Mouse (Mus musculus) C2C12 (cell line): ENCODE data around the gene Gm29106. TPM values are rescaled to one million over a fixed set of nuclear protein-coding genes. Genes with fewer than 3 reads are reported as not detected.
"Not testable (repeated sequence)": the region's sequence is repeated elsewhere in the genome, so short reads cannot be mapped to it uniquely, and the experiment has no call there.

ENCODE experiments used
- H3K27me3 ChIP-seq: one replicate; pipeline ENCODE4 v1.6.1; 2011; ENCODE audit not compliant: control insufficient read depth, insufficient read depth, insufficient read length
- H3K36me3 ChIP-seq: one replicate; pipeline ENCODE4 v1.6.1; 2011; ENCODE audit not compliant: control insufficient read depth, insufficient read depth
- H3K4me3 ChIP-seq: one replicate; pipeline ENCODE4 v1.5.1; 2011; ENCODE audit warnings: mild to moderate bottlenecking, control low read depth; ENCODE audit not compliant: poor library complexity, insufficient read depth, severe bottlenecking
- H3K79me2 ChIP-seq: one replicate; pipeline ENCODE4 v1.6.1; 2011; ENCODE audit not compliant: control insufficient read depth, insufficient read depth
- H3K79me3 ChIP-seq: one replicate; pipeline ENCODE4 v1.6.1; 2011; ENCODE audit warnings: low read depth, control low read depth
- H3ac ChIP-seq: one replicate; pipeline ENCODE3; 2011; ENCODE audit warnings: low read depth; ENCODE audit not compliant: control insufficient read depth, insufficient read length
- CEBPB ChIP-seq: IDR thresholded peaks from one replicate; pipeline ENCODE4 v1.6.1; 2011; ENCODE audit warnings: low read depth, mild to moderate bottlenecking, control low read depth, moderate library complexity
- CTCF ChIP-seq: IDR thresholded peaks from one replicate; pipeline ENCODE4 v1.5.1; 2011; ENCODE audit not compliant: control insufficient read depth, insufficient read depth, insufficient read length
- FOSL1 ChIP-seq: IDR thresholded peaks from one replicate; pipeline ENCODE4 v1.8.0; 2011; ENCODE audit warnings: mild to moderate bottlenecking, low read length; ENCODE audit not compliant: poor library complexity, insufficient read depth, severe bottlenecking
- MAX ChIP-seq: IDR thresholded peaks from one replicate; pipeline ENCODE4 v1.6.1; 2011; ENCODE audit warnings: mild to moderate bottlenecking, control low read depth
- MYOD1 ChIP-seq: IDR thresholded peaks from one replicate; pipeline ENCODE4 v1.6.1; 2011; ENCODE audit warnings: low read depth; ENCODE audit not compliant: control insufficient read depth, insufficient read length
- MYOG ChIP-seq: IDR thresholded peaks from one replicate; pipeline ENCODE4 v1.6.1; 2011; ENCODE audit not compliant: control insufficient read depth, insufficient read length; ENCODE audit errors: extremely low read depth
- USF1 ChIP-seq: IDR thresholded peaks from one replicate; pipeline ENCODE4 v1.6.1; 2011; ENCODE audit warnings: low read depth, mild to moderate bottlenecking, control low read depth, moderate library complexity
- long read RNA-seq, 2 experiments: library from polyadenylated mRNA; unstranded; transcript quantifications; one replicate each; pipeline ENCODE4 v2.0.0; 2019 to 2020
- polyA plus RNA-seq: library from polyadenylated mRNA; unstranded; fragments of >200 nt; fragmentation: generic; extraction: Trizol; gene quantifications from one replicate; pipeline ENCODE4 v1.2.1, GENCODE M21; 2012; ENCODE audit warnings: missing spikeins

The Gm29106 gene
- not detected for polyA plus RNA-seq
- long read RNA-seq, experiment 1: 0 reads
- long read RNA-seq, experiment 2: 0 reads

- H3ac ChIP-seq, H3K36me3 ChIP-seq, H3K4me3 ChIP-seq, H3K79me2 ChIP-seq, H3K27me3 ChIP-seq, H3K79me3 ChIP-seq: not testable (repeated sequence)
These were observed at the start of gene Gm29106 for GRCm38 (mm10) chr1:118176242-118176641. Gene Gm29106, plus strand, starts transcription at chr1:118176542.

GRCm38 (mm10) chr1:118228540-118228939 is 52.2 kb downstream of the Gm29106 start:
- Histone ChIP-seq H3K36me3 (no peaks in the 10 kb centered on the region), H3K4me3 (no peak overlapping the region), H3K79me2 (no peaks in the 10 kb centered on the region), H3ac (no peak overlapping the region), H3K79me3 (no peaks in the 10 kb centered on the region), H3K27me3 (no peaks in the 10 kb centered on the region)
- TF ChIP-seq MYOG: no peak
- TF ChIP-seq FOSL1: no peak
- TF ChIP-seq CTCF: no peak
- TF ChIP-seq MAX: no peak
- TF ChIP-seq MYOD1: no peak
- no peak for TF ChIP-seq USF1
- TF ChIP-seq CEBPB: no peak

GRCm38 (mm10) chr1:118236032-118236431 is 59.7 kb downstream of the Gm29106 start:
- Histone ChIP-seq H3K27me3 (no peaks in the 10 kb centered on the region), H3K79me2 (no peaks in the 10 kb centered on the region), H3K4me3 (no peak overlapping the region), H3ac (no peak overlapping the region), H3K79me3 (no peaks in the 10 kb centered on the region), H3K36me3 (no peaks in the 10 kb centered on the region)
- TF ChIP-seq FOSL1 (no peak), USF1 (no peak), CTCF (no peak), MYOD1 (no peak), MYOG (no peak), MAX (no peak), CEBPB (no peak)

Other genes with a start within 250 kb of the Gm29106 start
- gene Gm28168, start 248.5 kb upstream of the Gm29106 start, polyA plus RNA-seq: not detected
- not detected for gene Gm7145, start 210.6 kb upstream of the Gm29106 start, polyA plus RNA-seq
- 135 TPM for gene Tsn, start 135.2 kb downstream of the Gm29106 start, polyA plus RNA-seq
- 36.4 TPM for gene Nifk, start 145.3 kb downstream of the Gm29106 start, polyA plus RNA-seq
- gene Clasp1, start 212.5 kb downstream of the Gm29106 start, polyA plus RNA-seq: 19.4 TPM